Mouse (Mus musculus): Measurements from ENCODE around the gene Thap12. TPM values are rescaled to one million over a fixed set of nuclear protein-coding genes. Genes with fewer than 3 reads are reported as not detected.

Thap12 gene
- 10 to 100 TPM; 65.7 to 66.5 TPM for total RNA-seq (2021)

- intact Hi-C loops (cut with DNase I), result loop anchor here (5.0 to 10.0 kb wide), 2 partner anchors 45 to 218 kb away; partner anchors contain the start of genes Emsy and Lrrc32
- peak; percentile 98 to 100 for DNase-seq (ENCODE audit: extremely low spot score in 1 of 2, low spot score in 2 of 2)
These were observed at the start of gene Thap12 for GRCm38 (mm10) chr7:98702283-98703240. Gene Thap12 (plus strand): TSS chr7:98703103.

- intact Hi-C loops (cut with DNase I), result loop anchor here (5.0 kb wide), 1 partner anchor 46 kb away; the partner anchor contains the start of gene Thap12
- peak; percentile 79 to 92 for DNase-seq (ENCODE audit: extremely low spot score in 1 of 2, low spot score in 2 of 2)
These were observed 47.0 kb upstream of the Thap12 start for GRCm38 (mm10) chr7:98655681-98656530.

- intact Hi-C loops (cut with DNase I), result loop anchor here (5.0 kb wide), 1 partner anchor 46 kb away; the partner anchor contains the start of gene Thap12
- peak; percentile 95 to 98 for DNase-seq (ENCODE audit: extremely low spot score in 1 of 2, low spot score in 2 of 2)
These were observed 46.2 kb upstream of the Thap12 start, which contains the start of gene Emsy for GRCm38 (mm10) chr7:98656531-98657221. Gene Emsy (minus strand): TSS chr7:98656783.

- intact Hi-C loops (cut with DNase I), result no loop called here
- no peak for DNase-seq (ENCODE audit: extremely low spot score in 1 of 2, low spot score in 2 of 2)
These were observed 37.7 kb upstream of the Thap12 start for GRCm38 (mm10) chr7:98665166-98665565.

GRCm38 (mm10) chr7:98665726-98666125 lies 37.2 kb upstream of the Thap12 start:
- intact Hi-C loops (cut with DNase I), result no loop called here
- no peak for DNase-seq (ENCODE audit: extremely low spot score in 1 of 2, low spot score in 2 of 2)

GRCm38 (mm10) chr7:98667956-98668746 lies 34.8 kb upstream of the Thap12 start:
- DNase-seq (ENCODE audit: extremely low spot score in 1 of 2, low spot score in 2 of 2), result no peak
- intact Hi-C loops (cut with DNase I), result no loop called here

GRCm38 (mm10) chr7:98670831-98671230 lies 32.1 kb upstream of the Thap12 start:
- intact Hi-C loops (cut with DNase I), result no loop called here
- no peak for DNase-seq (ENCODE audit: extremely low spot score in 1 of 2, low spot score in 2 of 2)

- intact Hi-C loops (cut with DNase I), result no loop called here
- DNase-seq (ENCODE audit: extremely low spot score in 1 of 2, low spot score in 2 of 2), result no peak
These were observed 31.5 kb upstream of the Thap12 start for GRCm38 (mm10) chr7:98671416-98671815.

- peak in 1 of 2 experiments; percentile 31 for DNase-seq (ENCODE audit: extremely low spot score in 1 of 2, low spot score in 2 of 2)
- intact Hi-C loops (cut with DNase I), result no loop called here
These were observed 30.5 kb upstream of the Thap12 start for GRCm38 (mm10) chr7:98672241-98672955.

- intact Hi-C loops (cut with DNase I), result no loop called here
- DNase-seq (ENCODE audit: extremely low spot score in 1 of 2, low spot score in 2 of 2), result no peak
These were observed 28.6 kb upstream of the Thap12 start for GRCm38 (mm10) chr7:98674344-98674743.

GRCm38 (mm10) chr7:98677511-98677910 lies 25.4 kb upstream of the Thap12 start:
- intact Hi-C loops (cut with DNase I), result no loop called here
- DNase-seq (ENCODE audit: extremely low spot score in 1 of 2, low spot score in 2 of 2), result no peak

GRCm38 (mm10) chr7:98678441-98678840 lies 24.5 kb upstream of the Thap12 start:
- DNase-seq (ENCODE audit: extremely low spot score in 1 of 2, low spot score in 2 of 2), result no peak
- intact Hi-C loops (cut with DNase I), result no loop called here

- DNase-seq (ENCODE audit: extremely low spot score in 1 of 2, low spot score in 2 of 2), result no peak
- intact Hi-C loops (cut with DNase I), result no loop called here
These were observed 22.2 kb upstream of the Thap12 start for GRCm38 (mm10) chr7:98680691-98681090.

- no peak for DNase-seq (ENCODE audit: extremely low spot score in 1 of 2, low spot score in 2 of 2)
- intact Hi-C loops (cut with DNase I), result no loop called here
These were observed 20.1 kb upstream of the Thap12 start for GRCm38 (mm10) chr7:98682821-98683220.

GRCm38 (mm10) chr7:98685895-98686294 lies 17.0 kb upstream of the Thap12 start:
- intact Hi-C loops (cut with DNase I), result no loop called here

GRCm38 (mm10) chr7:98690126-98690525 lies 12.8 kb upstream of the Thap12 start:
- intact Hi-C loops (cut with DNase I), result no loop called here
- no peak for DNase-seq (ENCODE audit: extremely low spot score in 1 of 2, low spot score in 2 of 2)

More at GRCm38 (mm10) chr7:98685895-98686294, 17.0 kb upstream of the Thap12 start:
- DNase-seq (ENCODE audit: extremely low spot score in 1 of 2, low spot score in 2 of 2), result peak in 1 of 2 experiments; percentile 58

- peak in 1 of 2 experiments; percentile 27 for DNase-seq (ENCODE audit: extremely low spot score in 1 of 2, low spot score in 2 of 2)
- intact Hi-C loops (cut with DNase I), result no loop called here
These were observed 12.1 kb upstream of the Thap12 start for GRCm38 (mm10) chr7:98690831-98691230.
